Mouse (Mus musculus): ENCODE data around the gene 4632433K11Rik.

- TF ChIP-seq ZC3H11A (IDR thresholded peaks at IDR 0.05; ENCODE audit: borderline replicate concordance, low read depth, low read length) = no peak
- no peak for TF ChIP-seq MAFK (IDR thresholded peaks at IDR 0.05; ENCODE audit: insufficient read depth, low read depth, low read length)
- TF ChIP-seq HCFC1 (IDR thresholded peaks at IDR 0.05; ENCODE audit: borderline replicate concordance, insufficient read depth, low read length) = peak; percentile 82; the same call in 1 of the 2 replicates
- no peak for TF ChIP-seq CHD2 (IDR thresholded peaks at IDR 0.05; ENCODE audit: low read depth, low read length)
Measured at GRCm38 (mm10) chr7:5014251-5015117, 19.4 kb upstream of the 4632433K11Rik start, which contains the start of the genes Zfp524 and Fiz1.

All from ES-E14 (cell line).